Mouse (Mus musculus): ENCODE data around the gene Msrb1.
"Not testable (repeated sequence)": the region's sequence is repeated elsewhere in the genome, so short reads cannot be mapped to it uniquely, and the experiment has no call there.

Gene Msrb1

GRCm38 (mm10) chr17:24718938-24719337 lies 17.5 kb upstream of the Msrb1 start:
- not testable (repeated sequence) for ATAC-seq (ENCODE audit: insufficient number of reproducible peaks, low FRiP score, low TSS enrichment)

- peak; percentile 91 for ATAC-seq (ENCODE audit: insufficient number of reproducible peaks, low FRiP score, low TSS enrichment)
Measured at GRCm38 (mm10) chr17:24719494-24720222, 16.8 kb upstream of the Msrb1 start.

GRCm38 (mm10) chr17:24720616-24721015 lies 15.8 kb upstream of the Msrb1 start:
- not testable (repeated sequence) for ATAC-seq (ENCODE audit: insufficient number of reproducible peaks, low FRiP score, low TSS enrichment)

DNA sequence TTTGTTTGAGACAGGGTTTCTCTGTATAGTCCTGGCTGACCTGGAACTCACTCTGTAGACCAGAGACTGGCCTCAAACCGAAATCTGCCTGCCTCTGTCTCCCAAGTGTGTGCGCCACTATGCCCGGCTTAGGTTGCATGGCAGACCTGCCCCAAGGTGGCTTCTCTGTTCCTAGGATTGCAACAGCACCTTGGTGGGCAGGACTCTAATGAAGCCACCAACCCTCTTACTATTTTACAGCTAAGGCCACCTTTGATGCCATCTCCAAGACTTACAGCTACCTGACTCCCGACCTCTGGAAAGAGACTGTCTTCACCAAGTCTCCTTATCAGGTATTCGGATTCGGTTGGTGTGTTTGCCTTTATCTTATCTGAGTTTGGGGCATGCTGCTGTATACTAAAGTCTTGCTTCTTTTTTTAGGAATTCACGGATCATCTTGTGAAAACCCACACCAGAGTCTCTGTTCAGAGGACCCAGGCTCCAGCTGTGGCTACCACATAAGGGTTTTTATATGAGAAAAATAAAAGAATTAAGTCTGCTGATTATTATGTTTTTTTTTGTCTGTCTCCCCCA lies 15.0 kb upstream of the Msrb1 start:
- not testable (repeated sequence) for ATAC-seq (ENCODE audit: insufficient number of reproducible peaks, low FRiP score, low TSS enrichment)

DNA sequence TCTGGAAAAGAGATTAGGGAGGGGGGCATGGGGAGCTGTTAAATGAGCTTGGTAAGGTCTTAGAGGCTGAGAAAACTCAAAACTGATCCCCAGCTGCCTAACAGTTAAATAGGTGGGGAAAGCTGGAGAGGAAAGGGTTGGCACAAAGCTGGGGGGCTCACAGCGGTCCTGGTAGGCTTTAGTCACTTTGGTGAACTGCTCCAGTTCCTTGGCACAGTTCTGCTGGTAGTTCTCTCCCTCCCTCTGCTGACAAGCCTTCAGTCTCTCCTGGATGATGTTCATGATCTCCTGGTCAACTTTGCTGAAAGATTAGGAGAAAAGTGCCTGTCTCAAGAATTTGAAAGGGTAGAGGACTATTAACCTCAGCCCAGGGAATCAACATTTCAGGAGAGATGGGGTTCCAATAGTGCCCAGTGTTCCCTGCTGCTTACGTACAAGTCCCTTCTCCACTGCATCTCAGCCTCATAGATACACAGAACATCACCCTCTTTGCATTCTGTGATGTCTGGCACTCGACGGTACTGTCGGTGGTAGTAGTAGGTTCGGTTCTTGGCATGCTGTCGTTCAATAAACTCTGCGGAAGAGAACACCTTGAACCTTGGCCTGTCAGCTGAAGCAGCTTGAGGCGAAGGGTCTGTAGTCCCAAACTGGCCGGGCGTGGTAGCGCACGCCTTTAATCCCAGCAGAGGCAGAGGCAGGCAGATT lies 14.1 kb upstream of the Msrb1 start:
- no peak for ATAC-seq (ENCODE audit: insufficient number of reproducible peaks, low FRiP score, low TSS enrichment)

- ATAC-seq (ENCODE audit: insufficient number of reproducible peaks, low FRiP score, low TSS enrichment) = no peak
Measured at GRCm38 (mm10) chr17:24723122-24723880, 13.1 kb upstream of the Msrb1 start.

GRCm38 (mm10) chr17:24723881-24724180 lies 12.6 kb upstream of the Msrb1 start:
- ATAC-seq (ENCODE audit: insufficient number of reproducible peaks, low FRiP score, low TSS enrichment) = no peak; the same call in 1 of the 2 replicates

GRCm38 (mm10) chr17:24724184-24724583 lies 12.3 kb upstream of the Msrb1 start, which contains the start of gene Ndufb10:
Gene Ndufb10 (minus strand): TSS chr17:24724478.
- ATAC-seq (ENCODE audit: insufficient number of reproducible peaks, low FRiP score, low TSS enrichment) = peak; percentile 79

GRCm38 (mm10) chr17:24725637-24726390 lies 10.6 kb upstream of the Msrb1 start:
- no peak for ATAC-seq (ENCODE audit: insufficient number of reproducible peaks, low FRiP score, low TSS enrichment)

- ATAC-seq (ENCODE audit: insufficient number of reproducible peaks, low FRiP score, low TSS enrichment) = no peak
Measured at GRCm38 (mm10) chr17:24727618-24728017, 8.8 kb upstream of the Msrb1 start, which contains the start of gene Rpl3l. Gene Rpl3l (plus strand): TSS chr17:24727820.

DNA sequence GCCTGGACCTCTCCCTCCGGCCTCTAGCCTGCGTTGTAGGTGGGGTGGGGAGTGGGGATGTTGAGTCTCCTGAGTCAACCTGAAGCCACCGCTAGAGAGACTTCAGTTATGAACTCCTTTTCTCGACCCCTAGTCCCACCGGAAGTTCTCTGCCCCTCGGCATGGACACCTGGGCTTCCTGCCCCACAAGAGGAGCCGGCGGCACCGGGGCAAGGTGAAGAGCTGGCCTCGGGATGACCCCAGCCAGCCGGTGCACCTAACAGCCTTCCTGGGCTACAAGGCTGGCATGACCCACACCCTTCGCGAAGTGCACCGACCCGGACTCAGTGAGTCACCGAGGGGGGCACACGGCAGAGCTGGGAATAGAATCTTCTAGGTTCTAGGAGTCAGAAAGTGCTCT lies 8.3 kb upstream of the Msrb1 start:
- ATAC-seq (ENCODE audit: insufficient number of reproducible peaks, low FRiP score, low TSS enrichment) = no peak

GRCm38 (mm10) chr17:24729067-24729466 lies 7.4 kb upstream of the Msrb1 start:
- ATAC-seq (ENCODE audit: insufficient number of reproducible peaks, low FRiP score, low TSS enrichment) = no peak

DNA sequence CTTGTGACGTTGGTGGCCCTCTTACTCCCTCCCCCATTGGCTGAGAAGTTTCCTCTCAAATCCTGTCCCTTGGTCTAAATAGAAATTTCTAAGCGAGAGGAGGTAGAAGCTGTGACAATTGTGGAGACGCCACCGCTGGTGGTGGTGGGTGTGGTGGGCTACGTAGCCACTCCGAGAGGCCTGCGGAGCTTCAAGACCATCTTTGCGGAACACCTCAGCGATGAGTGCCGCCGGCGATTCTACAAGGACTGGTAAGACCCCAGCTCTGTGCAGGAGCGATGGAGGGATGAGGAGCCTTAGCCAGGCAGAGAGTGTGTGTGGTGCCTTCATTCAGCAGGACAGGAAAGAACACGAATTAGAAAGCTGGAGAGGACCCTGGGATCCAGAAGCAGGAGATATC lies 5.7 kb upstream of the Msrb1 start:
- ATAC-seq (ENCODE audit: insufficient number of reproducible peaks, low FRiP score, low TSS enrichment) = no peak

DNA sequence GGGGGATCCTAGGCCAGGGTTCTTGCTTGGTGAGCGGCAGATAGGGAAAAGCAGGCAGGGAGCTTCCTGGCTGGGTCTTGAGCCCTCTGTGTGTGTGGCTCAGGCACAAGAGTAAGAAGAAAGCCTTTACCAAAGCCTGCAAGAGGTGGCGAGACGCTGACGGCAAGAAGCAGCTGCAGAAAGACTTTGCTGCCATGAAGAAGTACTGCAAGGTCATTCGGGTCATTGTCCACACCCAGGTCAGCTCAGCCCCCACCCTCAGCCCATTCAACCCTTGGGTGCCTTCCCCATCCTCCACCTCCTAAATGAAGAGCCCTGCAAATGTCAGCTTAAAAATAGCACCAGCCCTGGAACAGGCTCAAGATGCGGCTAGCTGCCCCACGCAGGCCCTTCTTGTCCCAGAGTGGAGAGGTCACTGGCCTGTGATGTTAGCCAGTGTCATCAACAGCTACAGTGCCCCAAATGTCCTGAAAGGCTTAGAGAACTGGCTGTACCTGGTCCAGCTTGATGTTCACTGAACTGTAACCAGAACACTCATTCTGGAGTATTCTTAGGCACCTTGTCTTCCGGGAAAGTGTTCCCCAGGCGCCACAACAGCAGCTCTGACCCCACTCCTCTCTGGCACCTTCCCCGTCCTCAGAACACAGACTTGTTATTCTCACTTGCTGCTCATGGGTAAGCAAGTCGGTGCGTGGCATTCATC lies 4.1 kb upstream of the Msrb1 start:
- no peak for ATAC-seq (ENCODE audit: insufficient number of reproducible peaks, low FRiP score, low TSS enrichment)

DNA sequence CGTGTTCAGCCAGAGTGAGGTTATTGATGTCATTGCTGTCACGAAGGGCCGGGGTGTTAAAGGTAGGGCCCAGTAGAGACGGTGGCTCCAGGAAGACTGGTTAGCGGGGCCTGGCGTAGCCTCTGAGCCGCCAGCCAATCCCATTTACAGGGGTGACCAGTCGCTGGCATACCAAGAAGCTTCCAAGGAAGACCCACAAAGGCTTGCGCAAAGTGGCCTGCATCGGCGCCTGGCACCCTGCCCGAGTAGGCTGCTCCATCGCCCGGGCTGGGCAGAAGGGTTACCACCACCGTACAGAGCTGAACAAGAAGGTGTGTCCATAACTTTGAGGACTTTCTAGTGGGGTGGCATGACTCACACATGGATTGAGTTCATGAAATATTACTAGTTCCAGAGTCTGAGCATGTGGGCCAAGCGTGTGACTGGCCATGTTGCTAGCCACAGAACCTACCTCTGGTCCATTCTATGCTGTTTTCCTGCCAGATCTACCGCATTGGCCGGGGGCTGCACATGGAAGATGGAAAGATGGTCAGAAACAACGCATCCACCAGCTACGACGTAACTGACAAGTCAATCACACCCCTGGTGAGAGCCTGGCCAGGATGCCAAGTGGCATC lies 2.9 kb upstream of the Msrb1 start:
- ATAC-seq (ENCODE audit: insufficient number of reproducible peaks, low FRiP score, low TSS enrichment) = no peak

DNA sequence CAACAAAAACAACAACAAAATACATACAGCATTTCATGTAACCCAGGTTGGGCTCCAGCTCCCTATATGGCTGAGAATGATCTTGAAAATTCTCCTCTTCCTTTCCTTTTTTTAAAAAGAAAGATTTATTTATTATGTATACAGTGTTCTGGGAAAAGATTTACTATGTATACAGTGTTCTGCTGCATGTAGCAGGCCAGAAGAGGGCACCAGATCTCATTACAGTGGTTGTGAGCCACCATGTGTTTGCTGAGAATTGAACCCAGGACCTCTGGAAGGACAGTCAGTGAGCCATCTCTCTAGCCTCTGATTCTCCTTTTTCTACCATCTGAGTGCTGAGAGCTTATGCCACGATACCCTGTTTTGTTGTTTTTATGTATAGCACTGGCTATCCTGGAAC lies 1.9 kb upstream of the Msrb1 start:
- ATAC-seq (ENCODE audit: insufficient number of reproducible peaks, low FRiP score, low TSS enrichment) = no peak

GRCm38 (mm10) chr17:24735446-24735845 lies 996 bp upstream of the Msrb1 start:
- no peak for ATAC-seq (ENCODE audit: insufficient number of reproducible peaks, low FRiP score, low TSS enrichment)

- ATAC-seq (ENCODE audit: insufficient number of reproducible peaks, low FRiP score, low TSS enrichment) = no peak
Measured at GRCm38 (mm10) chr17:24737135-24737810, 831 bp downstream of the Msrb1 start.

GRCm38 (mm10) chr17:24738238-24738637 lies 1.8 kb downstream of the Msrb1 start:
- ATAC-seq (ENCODE audit: insufficient number of reproducible peaks, low FRiP score, low TSS enrichment) = no peak

All from cerebellum, adult (tissue).